Mouse (Mus musculus): Measurements from ENCODE around the gene Olfr287.

GRCm38 (mm10) chr15:98181856-98182570 lies 38.8 kb downstream of the Olfr287 start:
- TF ChIP-seq CTCF (IDR thresholded peaks at IDR 0.05; ENCODE audit: low read depth) (no peak), EP300 (IDR thresholded peaks at IDR 0.05; ENCODE audit: low read depth) (no peak)

Measured in heart, postnatal 0 days (tissue).